Mouse (Mus musculus) heart, embryonic 12.5 days (tissue): Measurements from ENCODE around the gene Astl. TPM values are rescaled to one million over a fixed set of nuclear protein-coding genes. Genes with fewer than 3 reads are reported as not detected.
"Not testable (repeated sequence)": the region's sequence is repeated elsewhere in the genome, so short reads cannot be mapped to it uniquely, and the experiment has no call there.

ENCODE experiments used
- ATAC-seq: fragments of 200-750 bp; cut with Nextera tagmentation; 2 replicates; pipeline ENCODE4 v1.8.0; 2017; ENCODE audit warnings: moderate TSS enrichment, moderate library complexity; ENCODE audit not compliant: insufficient number of reproducible peaks, low FRiP score
- H3K27ac ChIP-seq: fragments of 300-500 bp; sonication (generic); 2 replicates; pipeline ENCODE4 v1.5.1; 2016; ENCODE audit warnings: mild to moderate bottlenecking, moderate library complexity; ENCODE audit not compliant: poor library complexity, severe bottlenecking
- H3K27me3 ChIP-seq: fragments of 300-500 bp; sonication (generic); replicated peaks from 2 replicates; pipeline ENCODE4 v1.6.1; 2016; ENCODE audit warnings: mild to moderate bottlenecking, moderate library complexity
- H3K36me3 ChIP-seq: fragments of 300-500 bp; sonication (generic); 2 replicates; pipeline ENCODE4 v1.6.1; 2016; ENCODE audit warnings: mild to moderate bottlenecking, moderate library complexity
- H3K4me1 ChIP-seq: fragments of 300-500 bp; sonication (generic); replicated peaks from 2 replicates; pipeline ENCODE4 v1.6.1; 2016; ENCODE audit warnings: mild to moderate bottlenecking
- H3K4me2 ChIP-seq: fragments of 300-500 bp; sonication (generic); 2 replicates; pipeline ENCODE4 v1.6.1; 2016; ENCODE audit warnings: mild to moderate bottlenecking, moderate library complexity
- H3K4me3 ChIP-seq: fragments of 300-500 bp; sonication (generic); 2 replicates; pipeline ENCODE4 v1.5.1; 2016; ENCODE audit warnings: mild to moderate bottlenecking
- H3K9ac ChIP-seq: fragments of 300-500 bp; sonication (generic); 2 replicates; pipeline ENCODE4 v1.6.1; 2016; ENCODE audit warnings: mild to moderate bottlenecking, moderate library complexity
- H3K9me3 ChIP-seq: fragments of 300-500 bp; sonication (generic); replicated peaks from 2 replicates; pipeline ENCODE4 v1.6.1; 2016; ENCODE audit warnings: mild to moderate bottlenecking, moderate library complexity
- WGBS: fragments of 180-500 bp; shearing (Covaris S2); methylation state at CpG from one replicate; pipeline ENCODE4 v1.1.7; 2016; 5-methylcytosine and 5-hydroxymethylcytosine counted together
- polyA plus RNA-seq: library from polyadenylated mRNA; unstranded; fragments of >200 nt; fragmentation: Nextera tagmentation; extraction: Ambion mirVana; gene quantifications from 2 replicates; pipeline ENCODE4 v1.2.1, GENCODE M21; 2016

Gene Astl
- polyA plus RNA-seq = not detected in 2 replicates

DNA sequence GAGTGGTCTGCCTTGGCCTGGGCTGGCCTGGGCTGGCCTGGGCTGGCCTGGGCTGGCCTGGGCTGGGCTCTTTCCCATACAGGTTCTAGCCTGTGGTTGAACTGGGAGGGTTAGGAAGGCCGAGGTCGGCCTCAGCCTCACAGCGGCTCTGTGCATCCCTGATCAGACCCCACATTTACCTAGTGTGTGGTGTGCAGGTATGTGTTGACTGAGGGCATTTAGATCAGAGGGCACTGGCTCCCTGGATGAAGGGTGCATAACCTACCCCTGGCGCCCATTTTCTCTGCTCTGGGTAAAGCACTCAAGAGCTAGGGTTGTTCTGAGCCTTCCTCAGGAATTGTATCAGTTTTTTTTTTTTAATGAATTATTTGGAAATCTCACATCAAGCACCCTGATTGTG lies at the start of gene Astl:
Gene Astl (plus strand): TSS at position 224 of the 400 bp plus-strand sequence.
- H3K9me3 ChIP-seq = no peaks in the 10 kb centered on the region
- H3K36me3 ChIP-seq = no peaks in the 10 kb centered on the region
- ATAC-seq = no peak
- peak within 1 kb of the TSS; percentile 77 for H3K9ac ChIP-seq
- H3K4me3 ChIP-seq = peak within 1 kb of the TSS; percentile 60
- H3K27me3 ChIP-seq = peaks cover 16% of the 10 kb centered on the region
- H3K4me2 ChIP-seq = peak within 1 kb of the TSS; percentile 76
- peaks cover 32% of the 10 kb centered on the region for H3K4me1 ChIP-seq
- WGBS = 88% methylated on average over 4 of the region's 4 CpGs
- H3K27ac ChIP-seq = peak within 1 kb of the TSS; percentile 46

DNA sequence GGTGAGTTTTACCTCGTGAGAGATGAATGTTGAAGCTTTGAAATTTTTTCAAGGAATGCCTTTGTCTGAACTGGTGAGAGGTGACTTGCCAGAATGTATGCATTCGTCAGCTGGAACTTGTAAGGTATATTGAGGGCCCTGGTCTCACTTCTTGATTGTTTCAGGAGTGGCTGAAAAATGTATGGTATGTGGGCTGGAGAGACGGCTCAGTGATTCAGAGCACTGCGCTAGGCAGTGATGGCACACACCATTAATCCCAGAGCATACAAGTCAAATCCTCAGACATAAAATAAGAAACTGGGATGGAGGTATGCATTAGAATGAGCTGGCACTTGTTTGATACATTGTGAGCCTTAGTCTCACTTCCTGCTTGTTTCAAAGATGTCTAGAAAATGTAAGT lies 46.2 kb upstream of the Astl start:
- no peaks in the 10 kb centered on the region for H3K9me3 ChIP-seq
- H3K27me3 ChIP-seq = no peaks in the 10 kb centered on the region
- no peaks in the 10 kb centered on the region for H3K4me1 ChIP-seq
- WGBS = 65% methylated on average over 4 of the region's 4 CpGs
- ATAC-seq = no peak
- no peak overlapping the region for H3K4me2 ChIP-seq
- H3K27ac ChIP-seq = no peak overlapping the region
- H3K4me3 ChIP-seq = no peak overlapping the region
- no peak overlapping the region for H3K9ac ChIP-seq
- peaks cover 65% of the 10 kb centered on the region for H3K36me3 ChIP-seq

DNA sequence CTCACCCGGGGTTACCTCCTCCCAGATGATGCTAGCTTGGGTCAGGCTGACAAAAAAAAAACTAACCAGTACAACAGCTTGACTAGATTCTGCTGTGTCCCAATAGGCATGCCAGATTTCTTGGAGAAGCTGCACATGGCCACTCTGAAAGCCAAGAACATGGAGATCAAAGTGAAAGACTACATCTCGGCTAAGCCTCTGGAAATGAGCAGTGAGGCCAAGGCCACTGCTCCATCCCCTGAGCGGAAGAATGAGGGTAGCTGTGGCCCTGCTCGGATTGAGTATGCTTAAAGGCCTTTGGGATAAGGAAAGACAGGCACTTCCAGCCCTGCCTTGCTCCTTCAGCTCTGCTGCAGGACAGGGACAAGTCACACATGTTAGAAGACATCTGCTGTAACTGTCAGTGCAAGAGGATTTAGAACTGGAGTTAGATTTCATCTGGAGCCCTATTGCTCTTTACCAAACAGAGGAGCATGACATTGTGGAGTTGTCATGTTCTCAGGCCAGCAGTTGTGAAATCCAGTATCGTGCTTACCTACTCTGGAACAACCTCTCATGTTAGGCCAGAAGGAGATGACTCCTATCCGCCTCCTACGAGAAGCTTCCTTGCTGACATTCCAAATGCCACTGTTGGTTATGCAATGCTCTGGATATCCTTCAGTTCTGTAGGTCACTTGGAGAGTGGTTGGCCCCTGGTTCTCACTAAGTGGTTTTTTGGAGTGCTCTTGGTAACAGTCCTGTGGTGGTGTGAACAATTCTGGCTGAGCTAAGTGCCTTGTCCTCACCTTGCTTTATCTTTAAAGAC lies 41.2 kb upstream of the Astl start:
- Histone ChIP-seq H3K4me1 (no peaks in the 10 kb centered on the region), H3K27me3 (no peaks in the 10 kb centered on the region), H3K4me2 (no peak overlapping the region), H3K27ac (no peak overlapping the region), H3K4me3 (no peak overlapping the region), H3K9ac (no peak overlapping the region), H3K36me3 (peaks cover 79% of the 10 kb centered on the region), H3K9me3 (no peaks in the 10 kb centered on the region)
- WGBS = 89% methylated on average over 7 of the region's 7 CpGs
- no peak for ATAC-seq

DNA sequence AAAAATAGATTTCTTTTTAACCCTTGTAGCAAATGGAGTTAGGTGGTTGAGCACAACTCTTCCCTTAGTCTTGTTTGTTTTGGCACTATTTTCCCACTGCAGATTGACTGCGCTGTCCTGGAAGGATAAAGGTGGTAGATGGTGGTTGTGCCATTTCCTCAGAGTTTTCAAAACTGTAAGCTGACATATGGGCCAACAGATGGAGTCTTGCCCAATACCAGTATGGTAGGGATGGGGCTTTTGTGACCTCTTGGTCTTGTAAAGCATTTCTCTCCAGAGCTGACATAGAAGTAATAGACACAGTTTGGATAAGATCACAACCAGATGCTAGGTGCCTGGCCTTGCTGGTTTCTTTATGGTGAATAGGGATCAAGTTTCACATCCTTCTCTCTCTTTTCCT lies 40.4 kb upstream of the Astl start:
- Histone ChIP-seq H3K4me3 (no peak overlapping the region), H3K27ac (no peak overlapping the region), H3K4me2 (no peak overlapping the region), H3K9ac (no peak overlapping the region), H3K36me3 (peaks cover 72% of the 10 kb centered on the region), H3K9me3 (no peaks in the 10 kb centered on the region), H3K27me3 (no peaks in the 10 kb centered on the region), H3K4me1 (no peaks in the 10 kb centered on the region)
- WGBS = 95% methylated on average over 1 of the region's 1 CpGs
- ATAC-seq = no peak

DNA sequence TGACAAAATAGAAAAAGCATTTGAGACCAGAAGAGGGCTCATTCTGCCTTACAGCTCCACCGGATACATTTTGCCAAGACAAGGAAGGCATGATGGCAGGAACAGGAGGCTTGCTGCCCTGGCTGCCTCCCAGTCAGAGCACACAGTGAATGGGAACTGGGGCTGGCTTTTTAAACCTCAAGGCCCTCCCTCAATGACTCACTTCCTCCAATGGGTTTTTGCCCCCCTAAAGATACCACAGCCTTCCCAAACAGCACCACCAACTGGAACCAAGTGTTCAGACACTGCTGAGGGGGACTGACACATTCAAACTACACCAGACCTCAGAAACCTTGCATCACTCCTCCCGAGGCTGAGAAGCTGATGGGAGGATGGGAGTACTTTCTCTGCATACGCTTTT lies 37.7 kb upstream of the Astl start:
- H3K4me1 ChIP-seq = no peaks in the 10 kb centered on the region
- H3K27ac ChIP-seq = no peak overlapping the region
- no peaks in the 10 kb centered on the region for H3K27me3 ChIP-seq
- peaks cover 55% of the 10 kb centered on the region for H3K36me3 ChIP-seq
- WGBS = 81% methylated on average over 3 of the region's 3 CpGs
- H3K9me3 ChIP-seq = no peaks in the 10 kb centered on the region
- no peak overlapping the region for H3K9ac ChIP-seq
- no peak overlapping the region for H3K4me3 ChIP-seq
- H3K4me2 ChIP-seq = no peak overlapping the region
- ATAC-seq = no peak

DNA sequence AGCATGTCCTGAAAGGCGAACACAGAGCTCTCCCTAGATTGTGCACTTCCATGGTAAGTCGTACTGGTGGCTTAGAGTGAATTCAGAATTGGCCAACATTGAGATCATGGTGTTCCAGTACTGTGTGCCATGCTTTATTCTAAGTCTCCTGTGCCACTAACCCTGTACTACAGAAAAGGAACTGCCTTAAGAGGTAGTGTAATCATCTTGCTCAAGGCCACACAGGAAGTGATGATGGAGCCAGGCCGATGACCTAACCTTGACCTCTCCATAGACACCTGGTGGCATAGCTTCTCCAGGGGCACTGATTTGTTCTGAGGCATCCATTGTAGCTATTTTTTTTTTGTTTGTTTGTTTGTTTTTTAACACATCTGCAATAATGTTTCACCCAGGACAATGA lies 36.6 kb upstream of the Astl start:
- ATAC-seq = no peak
- H3K4me3 ChIP-seq = no peak overlapping the region
- no peaks in the 10 kb centered on the region for H3K4me1 ChIP-seq
- no peaks in the 10 kb centered on the region for H3K27me3 ChIP-seq
- H3K4me2 ChIP-seq = no peak overlapping the region
- H3K9me3 ChIP-seq = no peaks in the 10 kb centered on the region
- no peak overlapping the region for H3K27ac ChIP-seq
- H3K36me3 ChIP-seq = peaks cover 44% of the 10 kb centered on the region
- WGBS = 90% methylated on average over 3 of the region's 3 CpGs
- H3K9ac ChIP-seq = no peak overlapping the region

DNA sequence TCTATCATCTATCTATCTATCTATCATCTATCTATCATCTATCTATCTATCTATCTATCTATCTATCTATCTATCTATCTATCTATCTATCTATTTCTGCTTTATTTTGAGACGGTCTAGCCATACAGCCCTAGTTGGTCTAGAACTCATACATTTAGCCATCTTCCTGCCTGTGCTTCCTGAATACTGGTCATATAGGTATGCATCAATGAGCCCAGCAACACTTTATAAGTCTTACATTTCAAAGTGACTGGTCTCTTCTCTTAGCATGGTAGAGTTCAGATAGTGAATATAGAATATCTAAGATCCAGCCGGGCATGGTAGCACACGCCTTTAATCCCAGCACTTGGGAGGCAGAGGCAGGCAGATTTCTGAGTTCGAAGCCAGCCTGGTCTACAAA lies 34.2 kb upstream of the Astl start:
- H3K4me1 ChIP-seq, H3K9ac ChIP-seq, H3K27me3 ChIP-seq, H3K4me2 ChIP-seq, H3K27ac ChIP-seq, ATAC-seq, H3K9me3 ChIP-seq, H3K4me3 ChIP-seq: not testable (repeated sequence)
- WGBS = 82% methylated on average over 4 of the region's 4 CpGs
- peaks cover 21% of the 10 kb centered on the region for H3K36me3 ChIP-seq

DNA sequence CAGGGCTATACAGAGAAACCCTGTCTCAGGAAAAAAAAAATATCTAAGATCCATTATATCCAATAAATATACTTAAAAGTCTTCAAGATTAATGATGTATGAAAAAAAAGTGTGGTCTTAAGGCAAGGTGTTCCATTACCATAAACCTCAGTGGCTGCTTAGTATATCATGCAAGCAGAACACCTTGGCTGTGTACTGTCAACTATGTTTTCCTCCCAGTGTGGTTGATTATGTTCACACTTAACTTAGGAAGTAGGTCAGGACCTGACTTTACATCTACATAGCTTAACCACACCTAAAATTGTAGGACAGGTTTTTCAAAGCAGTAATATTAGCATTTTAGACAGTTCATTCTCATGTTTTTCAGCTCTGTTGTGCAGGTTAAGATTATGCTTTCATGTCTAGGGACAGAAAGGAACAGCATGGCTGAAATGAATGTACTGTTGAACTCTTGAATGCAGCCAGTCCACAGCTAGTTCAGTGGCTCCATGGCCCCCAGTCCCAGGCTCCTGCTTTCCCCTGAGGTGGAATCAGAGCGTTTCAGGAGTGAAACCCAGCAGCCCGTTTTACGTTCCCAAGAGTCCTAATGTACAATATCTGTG lies 33.7 kb upstream of the Astl start:
- no peak overlapping the region for H3K4me3 ChIP-seq
- H3K4me1 ChIP-seq = no peaks in the 10 kb centered on the region
- H3K9ac ChIP-seq = no peak overlapping the region
- H3K27ac ChIP-seq = no peak overlapping the region
- no peaks in the 10 kb centered on the region for H3K27me3 ChIP-seq
- H3K4me2 ChIP-seq = no peak overlapping the region
- 76% methylated on average over 3 of the region's 3 CpGs for WGBS
- H3K9me3 ChIP-seq = no peaks in the 10 kb centered on the region
- no peak for ATAC-seq
- peaks cover 16% of the 10 kb centered on the region for H3K36me3 ChIP-seq

DNA sequence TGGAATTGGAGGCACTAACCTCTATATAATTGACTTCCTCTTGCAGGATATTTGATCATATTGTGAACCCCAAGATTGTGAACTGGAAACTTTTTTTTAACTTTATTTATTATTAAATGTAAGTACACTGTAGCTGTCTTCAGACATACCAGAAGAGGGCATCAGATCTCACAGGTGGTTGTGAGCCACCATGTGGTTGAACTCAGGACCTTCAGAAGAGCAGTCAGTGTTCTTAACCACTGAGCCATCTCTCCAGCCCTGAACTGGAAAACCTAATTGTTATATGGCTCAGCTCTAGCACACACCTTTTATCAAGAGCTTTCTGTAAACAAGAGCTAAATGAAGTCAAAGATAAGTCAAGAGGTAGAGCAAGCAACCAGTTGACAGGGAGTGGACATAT lies 32.3 kb upstream of the Astl start:
- Histone ChIP-seq H3K27me3 (no peaks in the 10 kb centered on the region), H3K9me3 (no peaks in the 10 kb centered on the region), H3K36me3 (peaks cover 2% of the 10 kb centered on the region), H3K27ac (no peak overlapping the region), H3K4me3 (no peak overlapping the region), H3K9ac (no peak overlapping the region), H3K4me1 (no peaks in the 10 kb centered on the region), H3K4me2 (no peak overlapping the region)
- ATAC-seq = no peak

DNA sequence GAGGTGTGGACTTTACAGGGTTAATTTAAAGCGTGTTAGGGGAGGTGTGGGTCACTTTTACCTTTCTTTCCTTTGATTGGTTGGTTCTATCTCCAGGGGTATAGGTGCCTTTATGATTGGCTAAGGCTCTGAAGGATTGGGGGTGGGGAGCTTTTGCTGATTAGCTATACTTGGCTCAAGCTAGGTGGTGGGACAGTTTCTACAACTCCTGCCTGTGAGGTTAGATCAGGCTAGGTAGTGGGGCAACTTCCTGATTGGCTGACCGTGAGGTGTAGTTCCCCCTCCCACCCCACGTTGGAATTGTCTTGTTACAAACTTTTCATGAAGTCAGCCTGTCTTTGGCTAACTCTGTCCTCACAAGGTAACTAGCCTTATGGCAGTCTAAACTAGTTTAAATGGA lies 31.3 kb upstream of the Astl start:
- WGBS = 48% methylated on average over 3 of the region's 3 CpGs
- Histone ChIP-seq H3K27me3 (no peaks in the 10 kb centered on the region), H3K36me3 (no peaks in the 10 kb centered on the region; the same call in 1 of the 2 replicates), H3K4me1 (no peaks in the 10 kb centered on the region), H3K4me3 (no peak overlapping the region), H3K9ac (no peak overlapping the region), H3K27ac (no peak overlapping the region), H3K9me3 (peaks cover 4% of the 10 kb centered on the region; the same call in 1 of the 2 replicates), H3K4me2 (no peak overlapping the region)
- no peak for ATAC-seq

DNA sequence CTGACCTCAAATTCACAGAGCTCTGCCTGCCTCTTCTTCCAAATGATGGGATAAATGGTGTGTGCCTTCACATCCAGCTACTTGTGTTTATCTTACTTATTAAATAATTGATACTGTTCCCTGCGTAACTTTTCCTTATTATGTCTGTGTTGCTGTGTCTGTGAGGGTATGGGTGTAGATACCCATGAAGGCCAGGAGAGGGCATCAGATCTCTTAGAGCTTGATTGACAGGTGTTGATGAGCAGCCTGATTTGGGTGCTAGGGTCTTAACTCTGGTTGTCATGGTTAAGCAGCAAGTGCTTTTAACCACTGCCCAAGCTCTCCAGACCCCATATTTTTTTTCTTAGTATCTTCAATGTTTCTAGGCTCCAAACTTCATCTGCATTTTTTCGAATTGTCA lies 29.8 kb upstream of the Astl start:
- no peak overlapping the region for H3K4me3 ChIP-seq
- no peak overlapping the region for H3K9ac ChIP-seq
- H3K9me3 ChIP-seq = peaks cover 4% of the 10 kb centered on the region; the same call in 1 of the 2 replicates
- 83% methylated on average over 2 of the region's 2 CpGs for WGBS
- no peaks in the 10 kb centered on the region for H3K27me3 ChIP-seq
- no peak overlapping the region for H3K4me2 ChIP-seq
- no peak overlapping the region for H3K27ac ChIP-seq
- H3K4me1 ChIP-seq = no peaks in the 10 kb centered on the region
- ATAC-seq = no peak
- H3K36me3 ChIP-seq = no peaks in the 10 kb centered on the region
